Mouse (Mus musculus) hindbrain, postnatal 0 days (tissue): ENCODE results near the gene Adad2. TPM values are rescaled to one million over a fixed set of nuclear protein-coding genes. Genes with fewer than 3 reads are reported as not detected.
A peak's percentile ranks its signal among the peaks of the same experiment; 100 is the strongest.

Experiments used
- ATAC-seq: fragments of 200-750 bp; cut with Nextera tagmentation; 2 replicates; pipeline ENCODE4 v1.8.0; 2017; ENCODE audit warnings: mild to moderate bottlenecking, moderate TSS enrichment, moderate library complexity
- DNase-seq: peaks from one replicate; pipeline ENCODE4 v3.0.0-alpha.2; 2015; ENCODE audit warnings: low spot score
- H3K27ac ChIP-seq: fragments of 300-500 bp; sonication (generic); 2 replicates; pipeline ENCODE4 v1.5.1; 2014; ENCODE audit warnings: mild to moderate bottlenecking
- H3K27me3 ChIP-seq: fragments of 300-500 bp; sonication (generic); 2 replicates; pipeline ENCODE4 v1.6.1; 2014; ENCODE audit warnings: low read length, mixed read lengths; ENCODE audit not compliant: insufficient read depth
- H3K36me3 ChIP-seq: fragments of 300-500 bp; sonication (generic); 2 replicates; pipeline ENCODE4 v1.6.1; 2014; ENCODE audit warnings: low read length, mixed read lengths; ENCODE audit not compliant: insufficient read depth
- H3K4me1 ChIP-seq: fragments of 300-500 bp; sonication (generic); 2 replicates; pipeline ENCODE4 v1.6.1; 2014; ENCODE audit warnings: antibody characterized with exemption, low read length, mixed read lengths; ENCODE audit not compliant: insufficient read depth
- H3K4me2 ChIP-seq: fragments of 300-500 bp; sonication (generic); 2 replicates; pipeline ENCODE4 v1.6.1; 2014; ENCODE audit warnings: low read depth, mild to moderate bottlenecking, low read length, moderate library complexity, mixed read lengths
- H3K4me3 ChIP-seq: fragments of 300-500 bp; sonication (generic); 2 replicates; pipeline ENCODE4 v1.5.1; 2014; ENCODE audit warnings: low read length
- H3K9ac ChIP-seq: fragments of 300-500 bp; sonication (generic); replicated peaks from 2 replicates; pipeline ENCODE4 v1.6.1; 2014; ENCODE audit warnings: mild to moderate bottlenecking, low read length, moderate library complexity, mixed read lengths
- H3K9me3 ChIP-seq: fragments of 300-500 bp; sonication (generic); 2 replicates; pipeline ENCODE4 v1.6.1; 2016; ENCODE audit warnings: low read length, mixed read lengths
- CTCF ChIP-seq: IDR thresholded peaks from 2 replicates; pipeline ENCODE4 v1.5.1; 2016; ENCODE audit warnings: antibody characterized with exemption, control low read depth, low read depth
- WGBS: fragments of 180-500 bp; shearing (Covaris S2); extraction: QIAGEN DNeasy Blood & Tissue Kit; methylation state at CpG from one replicate; pipeline ENCODE4 v1.1.7; 2014; 5-methylcytosine and 5-hydroxymethylcytosine counted together
- polyA plus RNA-seq: library from polyadenylated mRNA; unstranded; fragments of >200 nt; fragmentation: Nextera tagmentation; extraction: Ambion mirVana; gene quantifications from 2 replicates; pipeline ENCODE4 v1.2.1, GENCODE M21; 2015
- total RNA-seq: library from RNA; depleted of rRNA; stranded (reverse); fragments of >200 nt; gene quantifications from 2 replicates; pipeline ENCODE4 v1.2.3, GENCODE M21; 2014

Adad2 gene
- total and polyA plus RNA-seq, 2 experiments from 2014 or later = 0.11 to 0.63 TPM

DNA sequence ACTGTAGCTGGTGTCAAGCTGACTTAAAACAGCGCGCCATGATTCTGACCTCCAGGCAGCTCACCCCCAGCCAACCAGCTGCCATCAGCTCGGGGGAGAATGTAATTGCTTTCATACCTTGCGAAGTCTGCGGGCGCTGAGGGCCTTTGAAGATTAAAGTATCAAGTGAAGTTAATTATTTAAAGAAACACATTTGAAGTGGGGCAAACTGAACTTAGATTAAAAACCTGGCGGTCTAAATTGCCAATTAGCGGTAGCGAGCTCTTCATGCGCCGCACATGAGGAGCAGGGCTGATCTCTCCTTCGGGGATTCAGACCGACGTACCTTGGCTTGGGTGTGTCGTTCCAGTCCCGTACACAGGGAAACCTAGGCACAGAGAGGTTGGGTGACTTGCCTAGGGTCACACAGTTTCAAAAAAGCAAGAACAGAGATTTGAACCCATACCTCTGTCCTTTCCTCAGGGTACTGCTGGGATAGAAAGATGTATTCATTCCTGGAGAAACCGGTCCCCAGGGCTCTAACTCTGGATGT is 31.9 kb downstream of the Adad2 start:
- H3K9ac ChIP-seq = no peak overlapping the region
- no peak for TF ChIP-seq CTCF
- DNase-seq = peak; percentile 44
- 74% methylated on average over 17 of the region's 17 CpGs for WGBS
- no peaks in the 10 kb centered on the region for H3K9me3 ChIP-seq
- peak; percentile 57; the same call in 1 of the 2 replicates for ATAC-seq
- no peaks in the 10 kb centered on the region for H3K4me1 ChIP-seq
- H3K36me3 ChIP-seq = no peaks in the 10 kb centered on the region
- H3K4me3 ChIP-seq = no peak overlapping the region
- H3K27me3 ChIP-seq = no peaks in the 10 kb centered on the region
- H3K27ac ChIP-seq = peak overlapping the region; percentile 56; the same call in 1 of the 2 replicates
- H3K4me2 ChIP-seq = no peak overlapping the region

GRCm38 (mm10) chr8:119644981-119645597 is 32.5 kb downstream of the Adad2 start:
- Histone ChIP-seq H3K9me3 (no peaks in the 10 kb centered on the region), H3K9ac (no peak overlapping the region), H3K4me2 (no peak overlapping the region), H3K4me1 (no peaks in the 10 kb centered on the region), H3K27me3 (no peaks in the 10 kb centered on the region), H3K4me3 (no peak overlapping the region), H3K36me3 (no peaks in the 10 kb centered on the region), H3K27ac (peak overlapping the region; percentile 56)
- WGBS = 36% methylated on average over 18 of the region's 18 CpGs
- no peak for TF ChIP-seq CTCF
- ATAC-seq (peak; percentile 82), DNase-seq (peak; percentile 59)

DNA sequence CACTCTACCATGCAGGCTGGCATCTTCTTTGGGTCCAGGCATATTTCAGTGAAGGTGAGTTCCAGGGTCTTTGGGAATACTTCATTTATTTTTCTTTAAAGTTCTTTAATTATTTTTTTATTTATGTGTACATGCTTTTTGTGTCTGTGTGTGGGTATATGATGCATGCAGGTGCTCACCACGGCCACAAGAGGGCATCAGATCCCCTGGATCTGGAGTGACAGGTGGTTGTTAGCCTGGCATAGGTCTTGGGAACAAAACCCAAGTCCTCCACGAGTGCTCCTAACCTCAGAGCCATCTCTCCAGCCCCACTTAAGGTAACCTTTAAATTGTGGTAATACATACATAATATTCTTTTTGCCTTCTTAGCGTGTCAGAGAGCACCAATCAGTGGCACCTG is 33.6 kb downstream of the Adad2 start:
- ATAC-seq (no peak), DNase-seq (no peak)
- no peak overlapping the region for H3K4me2 ChIP-seq
- no peak overlapping the region for H3K4me3 ChIP-seq
- H3K9me3 ChIP-seq = no peaks in the 10 kb centered on the region
- no peak overlapping the region for H3K27ac ChIP-seq
- H3K4me1 ChIP-seq = no peaks in the 10 kb centered on the region
- H3K27me3 ChIP-seq = no peaks in the 10 kb centered on the region
- WGBS = 84% methylated on average over 3 of the region's 3 CpGs
- no peak overlapping the region for H3K9ac ChIP-seq
- peak; percentile 32 for TF ChIP-seq CTCF
- no peaks in the 10 kb centered on the region for H3K36me3 ChIP-seq

- no peaks in the 10 kb centered on the region for H3K4me1 ChIP-seq
- H3K4me2 ChIP-seq = no peak overlapping the region
- WGBS = 84% methylated on average over 7 of the region's 7 CpGs
- H3K4me3 ChIP-seq = no peak overlapping the region
- ATAC-seq (no peak), DNase-seq (no peak)
- no peak for TF ChIP-seq CTCF
- no peaks in the 10 kb centered on the region for H3K36me3 ChIP-seq
- no peaks in the 10 kb centered on the region for H3K27me3 ChIP-seq
- H3K9ac ChIP-seq = no peak overlapping the region
- no peaks in the 10 kb centered on the region for H3K9me3 ChIP-seq
- H3K27ac ChIP-seq = no peak overlapping the region
Measured at GRCm38 (mm10) chr8:119646846-119647245, 34.3 kb downstream of the Adad2 start.

DNA sequence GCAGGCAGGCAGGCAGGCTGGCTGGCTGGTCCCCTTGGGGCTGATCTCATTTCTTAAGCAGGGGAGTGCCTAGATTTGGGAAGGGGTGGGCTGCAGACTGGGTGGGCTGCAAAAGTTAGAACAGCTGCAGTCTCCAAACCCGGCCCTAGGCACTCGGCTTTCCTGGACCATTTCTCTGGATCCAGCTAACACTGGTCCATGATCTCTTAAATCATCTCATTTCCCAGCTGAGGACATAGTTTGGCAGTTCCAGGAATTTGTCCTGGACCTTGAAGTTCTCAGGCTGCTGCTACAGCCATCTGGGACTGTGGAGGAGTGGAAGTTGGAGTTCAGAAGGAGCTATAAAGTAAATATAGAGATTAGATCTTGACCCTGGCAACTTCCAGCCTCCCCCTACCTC is 38.8 kb downstream of the Adad2 start:
- H3K4me3 ChIP-seq = no peak overlapping the region
- TF ChIP-seq CTCF = no peak
- ATAC-seq = no peak
- H3K9me3 ChIP-seq = no peaks in the 10 kb centered on the region
- no peak overlapping the region for H3K4me2 ChIP-seq
- no peaks in the 10 kb centered on the region for H3K27me3 ChIP-seq
- DNase-seq = no peak
- 81% methylated on average over 2 of the region's 2 CpGs for WGBS
- no peaks in the 10 kb centered on the region for H3K4me1 ChIP-seq
- no peak overlapping the region for H3K9ac ChIP-seq
- H3K27ac ChIP-seq = no peak overlapping the region
- no peaks in the 10 kb centered on the region for H3K36me3 ChIP-seq

GRCm38 (mm10) chr8:119656709-119657464 is 44.3 kb downstream of the Adad2 start:
- Histone ChIP-seq H3K9ac (no peak overlapping the region), H3K4me1 (peaks cover 5% of the 10 kb centered on the region; the same call in 1 of the 2 replicates), H3K9me3 (no peaks in the 10 kb centered on the region), H3K27me3 (no peaks in the 10 kb centered on the region), H3K27ac (no peak overlapping the region), H3K36me3 (no peaks in the 10 kb centered on the region), H3K4me3 (no peak overlapping the region), H3K4me2 (no peak overlapping the region)
- DNase-seq (no peak), ATAC-seq (no peak)
- TF ChIP-seq CTCF = peak; percentile 45
- WGBS = 48% methylated on average over 5 of the region's 5 CpGs
